Mouse (Mus musculus): ENCODE data around the gene Gm47969.

The Gm47969 gene

DNA sequence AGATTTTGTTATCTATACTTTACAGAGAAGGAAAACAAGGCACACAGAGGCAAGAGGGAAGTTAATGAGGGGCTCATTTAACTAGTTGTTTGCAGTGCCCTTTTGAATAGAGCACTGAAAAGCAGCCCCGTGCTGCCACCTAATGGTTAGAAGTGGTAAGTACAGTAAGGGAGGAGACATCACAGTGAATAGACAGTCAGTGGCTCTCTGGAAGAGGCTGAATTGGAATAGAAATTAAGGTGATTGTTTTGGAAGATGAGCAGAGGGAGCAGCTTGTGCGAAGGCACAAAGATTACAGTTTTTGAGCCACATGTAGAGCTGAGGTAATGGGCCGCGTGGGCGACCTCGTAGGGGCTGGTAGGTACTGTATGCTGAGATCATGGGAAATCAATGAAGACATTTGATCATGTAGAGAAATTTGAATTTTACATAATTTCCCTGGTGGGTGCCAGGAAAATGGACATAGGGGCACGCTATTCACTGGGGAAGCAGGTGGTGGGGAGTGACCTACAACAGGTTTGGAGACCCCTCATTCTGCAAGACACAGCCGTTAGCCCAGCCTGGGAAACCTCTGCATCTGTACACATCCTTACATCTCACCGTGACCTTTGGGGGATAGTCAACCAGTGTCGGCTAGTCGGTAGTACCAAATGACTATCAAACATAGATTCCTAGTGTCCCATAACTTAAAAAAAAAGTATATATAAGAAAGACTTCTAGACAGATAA is 31.6 kb downstream of the Gm47969 start:
- DNase-seq (ENCODE audit: low spot score): peak; percentile 76

DNA sequence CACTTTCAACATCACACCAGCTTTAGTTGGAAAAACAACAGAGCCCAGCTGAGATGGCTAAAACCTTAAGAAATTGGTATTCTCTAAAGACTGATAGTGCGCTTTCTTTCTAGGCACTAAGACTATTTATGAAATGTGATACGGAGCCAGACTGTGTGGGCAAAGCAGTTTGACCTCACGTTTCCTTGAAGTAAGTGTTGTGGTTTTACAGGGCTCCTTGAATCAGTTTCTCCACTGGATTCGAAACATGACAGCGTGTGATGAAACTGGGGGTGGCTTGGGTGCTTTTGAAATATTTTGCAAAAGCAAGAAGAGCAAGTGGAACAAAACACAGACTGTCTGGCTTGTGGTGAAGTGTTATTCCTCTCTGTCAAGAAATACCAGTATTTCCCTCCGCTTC is 32.3 kb downstream of the Gm47969 start:
- no peak for DNase-seq (ENCODE audit: low spot score)

DNA sequence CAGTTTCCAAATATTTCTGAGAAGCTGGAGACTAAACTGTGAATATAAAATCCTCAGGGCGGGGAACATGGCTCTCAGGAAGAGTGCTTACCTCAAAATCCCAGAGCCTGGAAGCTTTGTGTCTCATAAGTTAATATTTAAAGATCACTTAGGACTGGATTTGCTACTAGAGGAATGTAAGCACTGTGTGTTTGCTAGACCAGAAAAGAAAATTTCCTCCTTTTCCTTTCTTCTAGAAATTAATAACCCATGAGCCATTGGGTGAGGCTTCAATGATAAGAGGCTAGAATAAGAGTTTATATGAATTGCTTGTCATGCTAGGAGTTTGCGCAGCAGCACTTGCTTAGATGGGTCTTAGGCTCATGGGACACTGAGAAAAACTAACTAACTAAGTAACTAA is 40.1 kb downstream of the Gm47969 start:
- DNase-seq (ENCODE audit: low spot score): no peak

DNA sequence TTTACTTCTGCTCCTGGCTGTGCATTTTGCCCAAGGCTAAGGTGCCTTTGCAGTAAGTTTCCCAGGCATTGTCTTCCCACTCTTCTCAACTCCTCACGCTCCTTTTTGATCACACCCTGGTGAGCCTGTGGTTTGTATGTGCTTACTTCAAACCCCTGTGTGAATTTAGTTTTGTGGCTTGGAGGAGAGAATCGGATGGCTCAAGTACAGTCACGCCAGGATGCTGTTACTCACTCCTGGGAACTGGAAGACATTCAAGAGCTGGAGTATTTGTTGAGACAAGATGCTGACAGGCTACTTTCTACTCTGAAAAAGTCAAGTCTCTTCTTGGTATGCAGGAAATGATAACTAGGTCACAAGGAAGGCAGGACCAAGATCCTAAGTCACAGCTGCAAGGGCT is 46.5 kb downstream of the Gm47969 start:
- DNase-seq (ENCODE audit: low spot score): no peak
